Mouse (Mus musculus) heart, postnatal 0 days (tissue): Measurements from ENCODE around the gene Tomm22.
A peak's percentile ranks its signal among the peaks of the same experiment; 100 is the strongest.

Experiments
- CTCF ChIP-seq: IDR thresholded peaks from 2 replicates; pipeline ENCODE4 v1.5.1; 2016; ENCODE audit warnings: antibody characterized with exemption, control low read depth, low read depth
- EP300 ChIP-seq: IDR thresholded peaks from 2 replicates; pipeline ENCODE4 v1.6.1; 2016; ENCODE audit warnings: antibody characterized with exemption, low read depth

- peak; percentile 65 for TF ChIP-seq CTCF
- no peak for TF ChIP-seq EP300
Measured at GRCm38 (mm10) chr15:79650569-79650968, 20.1 kb upstream of the Tomm22 start.
